Mouse (Mus musculus): ENCODE measurements around the gene Vstm2b. TPM values are rescaled to one million over a fixed set of nuclear protein-coding genes. Genes with fewer than 3 reads are reported as not detected.

Vstm2b gene
- total RNA-seq (2014; rRNA removed) (82.7 and 102 TPM in 2 replicates), polyA plus RNA-seq (2015; fragmentation: Nextera tagmentation; extraction: Ambion mirVana) (30.4 and 31.1 TPM in 2 replicates)

GRCm38 (mm10) chr7:40898096-40898710 lies at the start of gene Vstm2b:
Vstm2b (plus strand) TSS chr7:40898328.
- Histone ChIP-seq H3K9ac (replicated peaks; ENCODE audit: low read length, poor library complexity, severe bottlenecking) (peak within 1 kb of the TSS; percentile 81), H3K4me3 (ENCODE audit: low read depth, low read length) (peak within 1 kb of the TSS; percentile 74), H3K27ac (ENCODE audit: low read depth, low read length) (peak within 1 kb of the TSS; percentile 69), H3K4me2 (ENCODE audit: low read depth, low read length, poor library complexity, severe bottlenecking) (peak within 1 kb of the TSS; percentile 85), H3K27me3 (ENCODE audit: insufficient read depth, low read length) (no peaks in the 10 kb centered on the region), H3K9me3 (ENCODE audit: low read length) (no peaks in the 10 kb centered on the region), H3K36me3 (ENCODE audit: insufficient read depth, low read length) (no peaks in the 10 kb centered on the region), H3K4me1 (ENCODE audit: insufficient read depth, low read length) (peaks cover 14% of the 10 kb centered on the region; the same call in 1 of the 2 replicates)
- no peak for TF ChIP-seq CTCF (IDR thresholded peaks at IDR 0.05)
- DNase-seq (ENCODE audit: low spot score) = no peak
- peak; percentile 4; the same call in 1 of the 2 replicates for ATAC-seq (ENCODE audit: low FRiP score)
- 1% methylated on average over 21 of the region's 35 CpGs for WGBS

GRCm38 (mm10) chr7:40856088-40856625 lies 42.0 kb upstream of the Vstm2b start:
- no peak for TF ChIP-seq CTCF (IDR thresholded peaks at IDR 0.05)
- Histone ChIP-seq H3K9ac (replicated peaks; ENCODE audit: low read length, poor library complexity, severe bottlenecking) (no peak overlapping the region), H3K4me1 (ENCODE audit: insufficient read depth, low read length) (no peaks in the 10 kb centered on the region), H3K27ac (ENCODE audit: low read depth, low read length) (no peak overlapping the region), H3K4me3 (ENCODE audit: low read depth, low read length) (no peak overlapping the region), H3K9me3 (ENCODE audit: low read length) (no peaks in the 10 kb centered on the region), H3K4me2 (ENCODE audit: low read depth, low read length, poor library complexity, severe bottlenecking) (no peak overlapping the region), H3K36me3 (ENCODE audit: insufficient read depth, low read length) (no peaks in the 10 kb centered on the region), H3K27me3 (ENCODE audit: insufficient read depth, low read length) (no peaks in the 10 kb centered on the region)
- ATAC-seq (ENCODE audit: low FRiP score) (no peak), DNase-seq (ENCODE audit: low spot score) (no peak)
- WGBS = 88% methylated on average over 7 of the region's 7 CpGs

GRCm38 (mm10) chr7:40873380-40873990 lies 24.6 kb upstream of the Vstm2b start:
- no peaks in the 10 kb centered on the region for H3K36me3 ChIP-seq (ENCODE audit: insufficient read depth, low read length)
- TF ChIP-seq CTCF (IDR thresholded peaks at IDR 0.05) = no peak
- 51% methylated on average over 7 of the region's 7 CpGs for WGBS
- H3K4me2 ChIP-seq (ENCODE audit: low read depth, low read length, poor library complexity, severe bottlenecking) = no peak overlapping the region
- no peaks in the 10 kb centered on the region for H3K4me1 ChIP-seq (ENCODE audit: insufficient read depth, low read length)
- DNase-seq (ENCODE audit: low spot score) (peak; percentile 27), ATAC-seq (ENCODE audit: low FRiP score) (no peak)
- no peaks in the 10 kb centered on the region for H3K9me3 ChIP-seq (ENCODE audit: low read length)
- H3K9ac ChIP-seq (replicated peaks; ENCODE audit: low read length, poor library complexity, severe bottlenecking) = no peak overlapping the region
- H3K4me3 ChIP-seq (ENCODE audit: low read depth, low read length) = no peak overlapping the region
- no peaks in the 10 kb centered on the region for H3K27me3 ChIP-seq (ENCODE audit: insufficient read depth, low read length)
- no peak overlapping the region for H3K27ac ChIP-seq (ENCODE audit: low read depth, low read length)

GRCm38 (mm10) chr7:40884855-40885489 lies 13.2 kb upstream of the Vstm2b start:
- peak; percentile 83 for DNase-seq (ENCODE audit: low spot score)
- no peaks in the 10 kb centered on the region; the same call in 1 of the 2 replicates for H3K36me3 ChIP-seq (ENCODE audit: insufficient read depth, low read length)
- 41% methylated on average over 8 of the region's 8 CpGs for WGBS
- no peak overlapping the region; the same call in 1 of the 2 replicates for H3K27ac ChIP-seq (ENCODE audit: low read depth, low read length)
- no peaks in the 10 kb centered on the region for H3K27me3 ChIP-seq (ENCODE audit: insufficient read depth, low read length)
- H3K4me3 ChIP-seq (ENCODE audit: low read depth, low read length) = no peak overlapping the region
- H3K4me2 ChIP-seq (ENCODE audit: low read depth, low read length, poor library complexity, severe bottlenecking) = no peak overlapping the region
- no peak for TF ChIP-seq CTCF (IDR thresholded peaks at IDR 0.05)
- peak; percentile 78 for ATAC-seq (ENCODE audit: low FRiP score)
- no peak overlapping the region for H3K9ac ChIP-seq (replicated peaks; ENCODE audit: low read length, poor library complexity, severe bottlenecking)
- H3K9me3 ChIP-seq (ENCODE audit: low read length) = no peaks in the 10 kb centered on the region
- H3K4me1 ChIP-seq (ENCODE audit: insufficient read depth, low read length) = no peaks in the 10 kb centered on the region

- H3K27ac ChIP-seq (ENCODE audit: low read depth, low read length) = no peak overlapping the region
- no peaks in the 10 kb centered on the region for H3K27me3 ChIP-seq (ENCODE audit: insufficient read depth, low read length)
- H3K4me1 ChIP-seq (ENCODE audit: insufficient read depth, low read length) = no peaks in the 10 kb centered on the region
- H3K9me3 ChIP-seq (ENCODE audit: low read length) = no peaks in the 10 kb centered on the region
- H3K4me2 ChIP-seq (ENCODE audit: low read depth, low read length, poor library complexity, severe bottlenecking) = no peak overlapping the region
- DNase-seq (ENCODE audit: low spot score) (no peak), ATAC-seq (ENCODE audit: low FRiP score) (no peak)
- no peak overlapping the region for H3K4me3 ChIP-seq (ENCODE audit: low read depth, low read length)
- TF ChIP-seq CTCF (IDR thresholded peaks at IDR 0.05) = no peak
- WGBS = 87% methylated on average over 3 of the region's 3 CpGs
- H3K9ac ChIP-seq (replicated peaks; ENCODE audit: low read length, poor library complexity, severe bottlenecking) = no peak overlapping the region
- H3K36me3 ChIP-seq (ENCODE audit: insufficient read depth, low read length) = no peaks in the 10 kb centered on the region; the same call in 1 of the 2 replicates
These were observed 9.8 kb upstream of the Vstm2b start for GRCm38 (mm10) chr7:40888358-40888757.

Data from midbrain, postnatal 0 days (tissue).